Mouse (Mus musculus) brain, embryonic 14.5 days (tissue): Measurements from ENCODE around the gene Glt28d2.

Experiments used
- CTCF ChIP-seq: fragments of 200-500 bp; IDR thresholded peaks from 2 replicates; pipeline ENCODE4 v1.5.1; 2012; ENCODE audit warnings: inconsistent platforms, mild to moderate bottlenecking, moderate library complexity, borderline replicate concordance; ENCODE audit not compliant: insufficient read depth, insufficient read length; ENCODE audit errors: extremely low read depth
- POLR2A ChIP-seq: fragments of 200-500 bp; IDR thresholded peaks from 2 replicates; pipeline ENCODE4 v1.6.1; 2012; ENCODE audit warnings: mild to moderate bottlenecking, inconsistent platforms, borderline replicate concordance; ENCODE audit not compliant: poor library complexity, insufficient read depth, insufficient read length, severe bottlenecking; ENCODE audit errors: extremely low read depth

DNA sequence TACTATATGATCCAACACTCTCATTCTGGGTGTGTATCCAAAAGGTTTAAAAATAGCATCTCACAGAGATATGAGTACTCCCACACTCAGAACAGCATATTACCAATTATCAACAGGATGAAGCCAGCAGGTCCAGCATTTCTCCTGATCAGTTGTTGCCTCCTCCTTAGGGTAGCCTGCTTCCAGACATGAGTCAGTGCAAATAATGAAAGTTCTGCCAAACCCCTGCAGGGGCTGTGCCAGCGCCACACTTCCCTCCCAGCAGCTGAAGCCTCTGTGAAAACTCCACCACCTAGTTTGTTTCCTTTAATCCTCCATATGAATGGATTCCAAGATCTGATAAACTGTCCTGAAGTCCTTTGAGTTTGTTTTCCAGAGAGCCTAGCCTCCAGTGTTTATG lies 4.3 kb upstream of the Glt28d2 start:
- TF ChIP-seq POLR2A (no peak), CTCF (no peak)
